Mouse (Mus musculus) left cerebral cortex, postnatal 10 days (tissue): ENCODE data around the gene Slc30a1. TPM values are rescaled to one million over a fixed set of nuclear protein-coding genes. Genes with fewer than 3 reads are reported as not detected.

Source experiments
- DNase-seq, 2 experiments: peaks; one replicate each; pipeline ENCODE4 v3.0.0; 2021 to 2022; ENCODE audit warnings: low spot score in 2 of 2, mixed read lengths in 1 of 2; ENCODE audit errors: extremely low spot score in 1 of 2
- intact Hi-C: fragments of 180-260 bp; cut with DNase I; formaldehyde crosslinking; loops from one replicate; pipeline ENCODE4 v1.15.1; 2025
- total RNA-seq, 2 experiments: library from RNA; stranded (reverse); gene quantifications; 2 replicates each; pipeline ENCODE4 v1.2.3; 2021

Slc30a1 gene
- 10 to 100 TPM; 26.8 to 29.0 TPM for total RNA-seq

DNA sequence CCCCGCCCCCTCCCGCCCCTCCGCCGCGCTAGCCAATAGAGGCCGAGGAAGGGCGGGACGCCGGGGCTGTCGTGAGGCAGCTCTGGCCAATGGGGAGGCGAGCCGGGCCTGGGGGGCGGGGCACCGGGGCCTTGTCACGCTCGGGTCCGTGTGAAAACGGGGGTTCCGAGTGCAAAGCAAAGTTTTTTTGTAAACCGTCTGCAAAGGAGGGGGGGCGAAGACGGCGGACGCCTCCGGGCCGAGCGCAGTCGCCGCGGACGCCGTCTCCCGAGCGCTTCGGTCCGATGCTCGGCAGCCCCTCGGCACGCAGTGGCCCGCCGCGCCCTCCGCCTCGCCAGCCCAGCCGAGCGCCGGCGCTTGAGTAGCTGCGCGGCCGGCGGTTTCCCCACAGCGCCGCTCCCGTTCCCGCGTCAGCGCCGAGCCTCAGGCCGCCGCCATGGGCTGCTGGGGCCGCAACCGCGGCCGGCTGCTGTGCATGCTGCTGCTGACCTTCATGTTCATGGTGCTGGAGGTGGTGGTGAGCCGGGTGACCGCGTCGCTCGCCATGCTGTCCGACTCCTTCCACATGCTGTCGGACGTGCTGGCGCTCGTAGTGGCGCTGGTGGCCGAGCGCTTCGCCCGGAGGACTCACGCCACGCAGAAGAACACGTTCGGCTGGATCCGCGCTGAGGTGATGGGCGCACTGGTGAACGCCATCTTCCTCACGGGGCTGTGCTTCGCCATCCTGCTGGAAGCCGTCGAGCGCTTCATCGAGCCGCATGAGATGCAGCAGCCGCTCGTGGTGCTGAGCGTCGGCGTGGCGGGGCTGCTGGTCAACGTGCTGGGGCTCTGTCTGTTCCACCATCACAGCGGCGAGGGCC is at the start of gene Slc30a1:
TSS of gene Slc30a1 (plus strand) at position 197 of the 860 bp plus-strand sequence.
- intact Hi-C loops = loop anchor here (5.0 kb wide), 1 partner anchor 70 kb away; no protein-coding TSS in a partner anchor

DNA sequence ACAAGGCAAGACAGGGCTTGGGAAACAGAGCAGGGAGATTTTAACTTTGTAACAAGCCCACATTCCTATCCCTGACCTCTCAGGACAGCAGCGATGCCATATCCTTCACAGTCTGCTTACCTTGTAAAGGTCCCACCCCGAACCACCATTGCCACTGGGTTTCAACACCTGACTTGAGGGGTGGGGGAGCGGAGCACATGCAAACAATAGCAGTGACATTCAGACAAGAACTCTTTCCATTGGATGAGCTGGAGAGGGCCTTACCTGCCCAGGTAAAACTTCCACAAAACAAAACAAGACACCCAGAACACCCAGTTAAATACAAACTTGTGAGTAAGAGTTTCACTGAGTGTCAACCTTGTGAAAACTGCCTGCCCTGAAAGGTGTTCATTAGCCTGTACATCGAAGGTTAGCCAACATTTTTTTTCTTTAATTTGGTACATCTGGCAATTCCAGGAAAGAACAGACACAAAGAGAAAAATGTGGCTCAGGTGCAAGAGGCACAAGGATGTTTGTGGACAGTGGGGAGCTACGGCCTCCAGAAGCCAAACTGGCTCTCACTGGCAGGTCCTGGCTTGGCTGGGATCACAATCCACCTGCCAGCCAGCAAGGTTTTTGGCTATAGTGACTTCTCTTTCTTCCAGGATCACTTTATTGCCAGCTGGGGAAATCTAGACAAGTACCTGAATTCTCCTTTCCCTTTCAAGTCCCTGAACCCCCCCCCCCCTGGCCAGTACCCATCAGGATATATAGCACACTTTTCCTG is 49.5 kb upstream of the Slc30a1 start:
- intact Hi-C loops = no loop called here

More for the DNA sequence above, at the start of gene Slc30a1:
- peak; percentile 98 to 100 for DNase-seq

DNA sequence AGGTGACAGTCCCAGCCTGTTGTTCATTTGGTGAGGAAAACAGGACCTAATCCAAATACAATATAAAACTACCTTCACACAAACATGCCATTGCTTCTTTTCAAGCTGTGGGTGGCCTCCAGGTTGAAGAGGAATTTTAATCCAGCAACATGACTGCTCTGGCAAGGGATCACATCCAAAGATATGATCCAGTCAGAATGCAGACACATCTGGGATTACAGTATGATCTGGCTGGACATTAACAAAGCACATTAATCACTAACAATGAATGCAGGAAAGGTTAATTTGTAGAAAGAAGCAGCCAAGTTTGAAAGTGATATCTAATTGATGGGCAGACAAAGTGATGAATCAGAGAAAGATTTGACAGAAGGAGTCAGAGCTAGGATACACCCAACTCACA is 48.4 kb upstream of the Slc30a1 start:
- intact Hi-C loops = no loop called here
- no peak for DNase-seq

More for the DNA sequence above, 49.5 kb upstream of the Slc30a1 start:
- no peak for DNase-seq

DNA sequence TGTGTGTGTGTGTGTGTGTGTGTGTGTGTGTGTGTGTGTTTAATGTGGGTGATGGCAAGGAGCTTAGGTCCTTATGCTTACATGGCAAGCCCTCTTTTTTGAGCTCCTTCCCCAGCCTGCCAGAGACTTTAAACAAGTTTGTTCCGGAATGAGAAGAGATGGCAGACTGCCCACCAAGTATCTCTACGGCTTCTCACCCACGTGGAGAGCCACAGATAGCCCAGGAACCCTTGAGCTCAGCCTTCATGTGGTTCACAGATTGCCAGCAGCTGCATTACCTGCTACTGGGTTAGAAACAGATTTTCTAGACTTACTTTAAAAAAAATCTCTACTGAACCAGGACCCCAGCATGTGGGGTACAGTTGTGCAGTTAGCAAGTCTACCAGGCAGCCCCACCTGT is 46.7 kb upstream of the Slc30a1 start:
- no peak for DNase-seq
- intact Hi-C loops = no loop called here

DNA sequence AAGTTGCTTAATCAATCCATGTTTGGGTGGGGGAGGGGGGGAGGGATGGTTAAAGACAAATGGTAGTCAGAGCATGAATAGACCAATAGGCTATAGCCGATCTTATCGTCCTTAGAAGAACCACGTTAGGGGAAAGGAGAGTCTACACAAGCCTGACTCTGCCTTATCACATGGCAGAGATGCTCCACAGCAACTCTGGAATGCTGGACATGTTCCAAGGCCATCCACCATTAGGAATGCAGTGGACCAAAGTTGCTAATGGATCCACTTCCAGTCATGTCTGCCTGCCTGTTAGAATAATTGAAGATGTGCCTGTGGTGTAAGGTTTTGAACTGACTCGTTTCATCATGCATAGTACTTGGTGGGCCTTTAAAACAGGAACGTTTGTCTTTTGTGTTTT is 45.3 kb upstream of the Slc30a1 start:
- DNase-seq = no peak
- intact Hi-C loops = no loop called here

DNA sequence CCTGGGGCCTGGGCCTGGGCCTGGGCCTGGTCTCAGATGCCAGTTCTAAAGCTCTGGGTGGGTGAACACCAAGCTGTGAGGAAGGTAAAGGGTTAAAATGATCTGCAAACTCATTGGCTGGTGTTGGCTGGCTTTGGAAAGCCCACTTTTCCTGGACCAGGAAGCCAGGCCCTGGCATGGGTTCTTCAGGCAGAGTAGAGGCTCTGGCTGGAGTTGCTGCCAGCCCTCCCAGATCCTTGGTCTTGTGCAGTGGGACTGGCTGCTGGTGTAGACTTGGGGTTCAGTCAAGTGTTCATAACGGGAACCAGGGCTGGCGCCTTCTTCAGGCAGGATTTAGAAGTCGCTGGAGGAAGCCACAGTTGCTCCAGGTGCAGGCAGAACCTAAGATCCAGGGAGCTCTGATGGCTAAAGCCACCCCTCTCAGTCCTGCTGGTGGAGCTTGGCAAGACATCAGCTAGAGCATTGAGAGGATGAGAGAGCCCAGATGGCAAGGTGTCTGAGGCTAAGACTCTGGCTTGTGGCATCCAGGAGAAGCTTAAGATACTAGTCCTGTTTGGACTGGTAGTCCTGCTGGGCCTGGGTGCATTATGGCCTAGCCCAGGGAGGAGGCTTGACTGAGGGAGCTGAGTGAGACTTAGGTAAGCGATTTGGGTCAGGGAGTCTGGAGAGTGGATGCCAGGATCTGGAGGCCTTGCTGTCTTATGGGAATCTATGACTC is 42.6 kb upstream of the Slc30a1 start:
- intact Hi-C loops = no loop called here
- DNase-seq = peak in 1 of 2 experiments; percentile 20

DNA sequence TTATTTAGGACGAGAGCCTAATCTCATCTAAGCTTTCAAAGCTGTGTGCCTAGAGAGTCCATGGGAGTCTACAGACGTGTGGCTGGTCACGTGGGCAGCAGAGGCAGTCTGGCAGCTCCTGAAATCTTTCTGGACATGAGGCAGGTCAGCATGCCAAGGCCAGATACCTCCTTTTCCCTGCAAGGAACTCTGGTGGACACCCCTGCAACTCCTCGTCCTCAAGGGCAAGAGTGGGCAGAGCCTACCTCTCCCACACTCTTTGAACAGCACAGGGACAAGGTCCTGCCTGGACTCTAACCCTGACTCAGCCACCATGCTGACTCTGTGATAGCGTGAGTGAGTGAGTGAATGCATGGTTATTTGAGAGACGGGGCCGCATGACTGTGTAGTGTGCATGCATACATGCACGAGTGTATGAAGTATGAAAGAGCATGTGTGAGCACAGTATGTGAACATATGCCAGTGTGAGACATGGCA is 42.0 kb upstream of the Slc30a1 start:
- intact Hi-C loops = no loop called here
- DNase-seq = no peak

DNA sequence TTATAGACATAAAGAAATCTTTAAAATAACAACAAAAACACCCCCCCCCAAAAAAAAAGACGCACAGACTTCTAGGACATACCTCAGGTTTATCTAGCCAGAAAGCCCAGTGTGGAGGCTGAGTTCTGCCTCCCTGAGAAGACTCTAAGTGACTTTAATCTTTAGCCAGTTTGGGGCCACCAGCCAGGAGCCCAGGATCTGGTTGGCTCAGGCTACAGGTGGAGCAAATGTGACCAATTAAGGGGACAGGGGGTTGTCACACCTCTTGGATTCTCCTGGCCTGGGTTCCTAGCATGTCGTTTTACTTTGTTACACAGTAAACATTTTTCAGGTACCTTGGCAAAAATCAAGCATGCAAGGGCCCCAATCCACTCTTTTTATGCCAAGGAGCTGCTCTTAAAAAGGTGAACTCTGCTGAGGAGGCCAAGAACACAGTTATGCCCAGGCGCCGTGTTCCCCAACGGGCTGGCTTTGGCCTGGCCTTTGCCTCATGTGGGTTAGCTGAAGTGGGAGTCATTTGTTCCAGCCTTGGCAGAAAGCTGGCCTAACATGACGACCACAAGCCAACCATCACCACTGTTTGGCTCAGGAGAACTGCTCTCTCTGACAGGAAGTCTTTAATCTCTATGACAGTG is 34.4 kb upstream of the Slc30a1 start:
- intact Hi-C loops = no loop called here
- no peak for DNase-seq

DNA sequence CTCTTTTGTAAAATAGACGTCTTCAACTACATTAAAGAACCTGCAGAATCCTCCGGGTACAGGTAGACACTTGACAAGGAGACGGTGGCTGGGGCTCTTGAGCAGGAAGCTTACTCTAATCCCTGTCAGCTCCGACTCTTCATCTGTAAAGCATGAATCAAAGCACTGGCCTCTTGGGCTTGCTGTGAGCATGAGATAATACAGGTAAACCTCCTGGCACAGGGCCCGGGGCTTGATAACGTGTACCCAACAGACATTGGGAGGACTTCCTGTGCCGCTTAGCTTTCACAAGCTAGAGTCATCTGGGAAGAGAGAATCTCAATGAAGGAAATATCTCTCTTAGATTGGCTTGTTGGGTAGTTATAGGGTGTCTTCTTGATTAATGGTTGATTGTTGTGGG is 31.6 kb upstream of the Slc30a1 start:
- intact Hi-C loops = no loop called here
- DNase-seq = no peak

DNA sequence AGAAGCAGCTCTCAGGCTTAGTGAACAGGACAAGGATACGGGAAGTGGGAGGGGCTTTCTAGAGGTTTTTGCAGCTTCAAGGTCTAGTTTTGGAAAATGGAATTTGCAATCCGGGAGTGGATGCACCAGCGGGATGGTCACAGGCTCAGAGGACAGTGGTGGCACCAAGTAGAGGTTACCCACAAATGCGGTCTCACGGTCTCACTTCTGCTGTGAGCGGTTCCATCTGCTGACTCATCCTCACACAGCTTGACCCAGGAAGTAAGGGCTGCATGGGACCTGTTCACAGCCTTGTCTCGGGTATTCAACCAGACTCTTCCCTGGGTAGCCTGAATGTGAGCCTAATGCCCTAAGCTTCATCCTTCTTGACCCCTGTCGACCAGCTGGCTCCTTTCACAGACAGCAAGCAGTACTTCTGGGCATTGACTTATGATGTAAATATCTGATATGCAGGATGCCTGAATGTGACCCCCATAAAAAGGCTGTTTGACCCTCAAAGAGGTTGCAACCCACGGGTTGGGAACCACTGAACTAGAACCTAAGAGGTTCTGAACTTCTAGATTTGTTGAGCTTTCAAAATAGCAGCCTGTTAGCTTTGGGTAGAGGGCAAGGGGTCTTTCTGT is 30.8 kb upstream of the Slc30a1 start:
- intact Hi-C loops = no loop called here
- DNase-seq = no peak

DNA sequence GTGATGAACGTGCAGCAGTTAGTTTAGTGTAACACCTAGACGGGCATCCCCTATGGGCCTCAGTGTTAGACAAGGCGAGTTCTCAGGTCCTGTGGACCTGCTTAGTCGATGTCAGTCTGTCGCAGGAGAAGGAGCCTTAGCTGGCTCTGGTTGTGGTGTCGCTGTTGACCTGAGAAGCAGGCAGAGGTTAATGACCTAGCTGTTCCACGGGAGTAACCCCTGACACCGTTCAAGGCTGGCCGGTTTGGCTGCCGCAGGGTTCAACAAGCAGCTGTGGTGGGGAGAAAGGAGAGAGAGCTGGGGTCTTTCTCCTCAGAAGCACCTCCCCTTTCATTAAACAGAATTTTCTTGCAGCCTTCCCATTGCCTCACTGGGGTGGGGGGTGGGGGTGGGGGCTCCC is 28.9 kb upstream of the Slc30a1 start:
- no peak for DNase-seq
- intact Hi-C loops = no loop called here

DNA sequence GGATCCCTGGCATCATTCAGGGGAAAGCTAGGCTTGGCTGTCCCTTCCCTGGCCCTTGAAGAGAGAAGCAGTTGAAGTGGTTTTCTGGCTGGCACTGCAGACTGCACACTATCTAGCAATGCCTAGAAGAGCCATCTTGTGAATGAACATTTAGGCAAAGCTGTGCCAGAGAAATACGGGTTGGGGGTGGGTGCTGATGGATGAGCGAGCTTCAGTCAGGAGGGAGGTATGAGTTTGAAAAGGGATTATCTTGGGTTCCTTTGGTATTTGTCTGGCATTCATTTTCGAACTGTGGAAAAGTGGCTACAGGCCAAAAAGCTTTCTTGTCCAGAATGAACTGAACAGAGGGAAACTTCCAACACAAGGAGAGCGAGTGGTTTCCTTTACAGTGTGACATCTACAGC is 28.0 kb upstream of the Slc30a1 start:
- no peak for DNase-seq
- intact Hi-C loops = no loop called here

DNA sequence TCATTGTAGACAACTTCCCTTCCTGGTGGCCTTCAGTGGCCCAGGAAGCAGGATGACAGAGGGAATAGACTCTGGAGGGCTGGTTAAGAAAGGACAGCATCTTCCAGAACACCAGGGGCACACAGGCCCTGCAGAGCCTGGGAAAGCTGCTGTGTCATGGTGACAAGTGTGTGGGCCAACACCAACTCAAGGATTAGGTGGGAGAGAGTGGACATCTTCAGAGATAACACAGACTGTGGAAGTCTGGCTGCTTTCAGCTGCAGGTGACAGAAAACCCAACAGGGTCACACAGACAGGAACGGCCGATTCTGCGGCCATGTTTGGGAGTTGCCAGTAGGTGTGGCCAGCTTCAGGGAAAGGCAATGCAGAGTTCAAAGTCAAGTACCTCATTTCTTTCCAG is 26.3 kb upstream of the Slc30a1 start:
- DNase-seq = no peak
- intact Hi-C loops = no loop called here

DNA sequence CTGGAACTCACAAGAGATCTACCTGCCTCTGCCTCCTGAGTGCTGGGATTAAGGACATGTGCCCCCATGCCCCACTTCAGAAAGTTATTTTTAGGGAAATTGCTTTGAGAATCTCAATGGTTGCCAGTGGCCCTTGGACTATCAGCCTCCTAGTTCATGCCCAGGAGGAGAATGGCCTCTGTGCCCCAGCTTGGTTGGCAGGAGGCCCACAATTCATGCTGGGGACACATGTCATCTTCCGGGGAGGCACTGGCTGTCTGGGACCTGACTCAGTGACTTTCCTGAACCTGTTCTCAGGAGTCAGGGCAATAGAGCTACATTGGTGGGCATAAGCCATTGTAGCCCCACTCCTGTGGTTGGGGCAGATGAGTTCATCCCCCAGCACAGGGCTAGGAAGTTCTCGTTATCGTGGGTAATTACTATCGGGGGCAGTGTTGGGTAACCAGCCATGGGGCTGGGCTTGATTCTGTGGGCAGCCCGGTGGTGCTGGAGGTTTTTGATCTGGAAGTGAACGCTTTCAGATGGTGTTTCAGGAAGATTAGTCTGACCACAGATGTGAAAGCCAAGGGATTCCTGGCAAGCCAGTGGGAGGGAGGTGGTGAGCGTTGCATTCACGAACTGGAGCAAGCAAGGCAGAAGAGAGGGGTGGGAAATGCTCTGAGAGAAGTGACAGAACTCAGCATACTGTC is 25.5 kb upstream of the Slc30a1 start:
- intact Hi-C loops = no loop called here
- no peak for DNase-seq

DNA sequence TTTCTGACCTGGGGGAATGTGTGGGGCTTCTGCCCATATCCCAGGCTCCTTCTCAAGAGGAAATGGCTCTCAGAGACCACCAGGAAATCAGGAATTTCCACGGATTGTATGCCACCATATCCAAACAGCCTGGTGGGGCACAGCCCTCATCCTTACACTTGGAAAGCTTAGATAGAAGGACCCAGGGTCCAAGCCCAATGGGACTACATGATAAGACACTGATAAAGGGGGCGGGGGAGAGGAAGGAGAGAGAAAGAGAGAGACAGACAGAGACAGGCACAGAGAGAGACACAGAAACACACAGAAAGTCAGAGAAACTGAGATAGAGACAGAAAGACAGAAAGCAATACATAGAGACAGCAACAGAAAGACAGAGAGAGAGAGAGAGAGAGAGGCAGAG is 24.9 kb upstream of the Slc30a1 start:
- intact Hi-C loops = no loop called here
- no peak for DNase-seq

DNA sequence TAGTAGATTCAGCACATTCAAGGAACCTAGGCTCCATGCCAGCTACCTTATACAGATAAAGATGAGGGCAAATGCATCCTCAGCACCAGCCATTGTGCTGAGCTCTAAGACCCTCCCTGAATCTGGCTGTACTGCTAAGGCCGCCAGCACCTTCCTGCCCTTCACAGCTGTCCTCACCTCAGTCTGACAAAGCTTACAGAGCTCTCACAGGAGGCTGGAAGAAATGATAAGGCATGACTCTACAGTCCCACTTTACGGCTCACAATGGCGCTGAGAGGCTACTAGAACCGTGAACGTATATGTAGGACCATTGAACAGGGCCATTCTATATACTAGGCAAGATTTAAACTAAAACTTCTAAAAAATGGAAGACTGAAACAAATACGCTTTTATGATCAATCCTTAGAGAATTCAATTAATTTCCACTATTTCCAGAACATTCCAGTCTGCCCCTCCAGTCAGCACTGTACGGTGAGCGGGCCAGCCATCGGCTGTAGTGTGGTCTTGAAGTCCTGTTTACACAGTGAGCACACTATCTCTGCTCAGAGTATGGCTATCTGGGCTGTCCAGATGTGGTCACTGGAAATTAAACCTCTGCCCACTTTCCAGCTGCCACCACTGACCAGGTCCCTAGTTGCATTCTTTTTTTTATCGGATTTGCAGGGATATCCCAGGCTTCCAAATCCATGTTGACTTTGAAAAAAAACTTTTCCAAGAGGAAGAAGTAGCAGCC is 23.9 kb upstream of the Slc30a1 start:
- intact Hi-C loops = no loop called here
- DNase-seq = no peak

DNA sequence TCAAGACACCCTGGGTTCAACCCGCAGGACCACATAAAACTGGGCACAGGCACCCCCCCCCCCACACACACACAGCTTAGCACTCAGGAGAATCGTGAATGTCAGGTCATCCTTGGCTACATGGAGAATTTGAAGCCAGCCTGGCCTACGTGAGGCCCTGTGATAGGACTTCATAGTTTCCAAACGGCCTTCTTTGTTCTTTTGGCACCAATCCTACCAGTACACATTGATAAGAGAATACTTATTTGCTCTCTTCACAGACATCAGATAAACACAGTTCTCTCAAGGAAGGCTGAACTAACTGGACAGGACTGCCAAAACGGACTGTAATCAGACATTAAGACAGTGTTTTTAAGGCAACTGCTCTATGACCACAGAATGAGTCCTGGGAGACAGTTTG is 22.9 kb upstream of the Slc30a1 start:
- intact Hi-C loops = no loop called here
- DNase-seq = no peak
